Mouse (Mus musculus) neural tube, embryonic 13.5 days (tissue): ENCODE measurements at regions not wholly inside any gene's neighbourhood (a gene's known extent, or its start where the extent isn't known, plus 50 kb on each side); places are given as distances from the start of the nearest gene placed in this dataset.

Experiments used
- ATAC-seq: fragments of 200-750 bp; cut with Nextera tagmentation; 2 replicates; pipeline ENCODE4 v1.8.0; 2017; ENCODE audit warnings: low read depth, mild to moderate bottlenecking, moderate TSS enrichment, moderate library complexity
- H3K27ac ChIP-seq: fragments of 300-500 bp; sonication (generic); replicated peaks from 2 replicates; pipeline ENCODE4 v1.5.1; 2015; ENCODE audit warnings: moderate library complexity, mild to moderate bottlenecking, inconsistent platforms
- H3K27me3 ChIP-seq: fragments of 300-500 bp; sonication (generic); 2 replicates; pipeline ENCODE4 v1.6.1; 2015; ENCODE audit warnings: mild to moderate bottlenecking, inconsistent platforms
- H3K36me3 ChIP-seq: fragments of 300-500 bp; sonication (generic); 2 replicates; pipeline ENCODE4 v1.6.1; 2015; ENCODE audit warnings: mild to moderate bottlenecking, inconsistent platforms
- H3K4me1 ChIP-seq: fragments of 300-500 bp; sonication (generic); replicated peaks from 2 replicates; pipeline ENCODE4 v1.6.1; 2015; ENCODE audit warnings: inconsistent platforms
- H3K4me2 ChIP-seq: fragments of 300-500 bp; sonication (generic); 2 replicates; pipeline ENCODE4 v1.6.1; 2015; ENCODE audit warnings: inconsistent platforms, mild to moderate bottlenecking, moderate library complexity
- H3K4me3 ChIP-seq: fragments of 300-500 bp; sonication (generic); 2 replicates; pipeline ENCODE4 v1.5.1; 2015; ENCODE audit warnings: mild to moderate bottlenecking, inconsistent platforms
- H3K9ac ChIP-seq: fragments of 300-500 bp; sonication (generic); 2 replicates; pipeline ENCODE4 v1.6.1; 2015; ENCODE audit warnings: moderate library complexity, mild to moderate bottlenecking, inconsistent platforms
- H3K9me3 ChIP-seq: fragments of 300-500 bp; sonication (generic); 2 replicates; pipeline ENCODE4 v1.6.1; 2016; ENCODE audit warnings: inconsistent platforms
- WGBS: fragments of 180-500 bp; shearing (Covaris S2); methylation state at CpG from one replicate; pipeline ENCODE4 v1.1.7; 2015; 5-methylcytosine and 5-hydroxymethylcytosine counted together

- no peak overlapping the region for H3K27ac ChIP-seq
- no peaks in the 10 kb centered on the region for H3K9me3 ChIP-seq
- 76% methylated on average over 11 of the region's 11 CpGs for WGBS
- no peaks in the 10 kb centered on the region for H3K27me3 ChIP-seq
- no peak overlapping the region for H3K4me2 ChIP-seq
- H3K36me3 ChIP-seq, result no peaks in the 10 kb centered on the region
- no peak overlapping the region for H3K9ac ChIP-seq
- no peaks in the 10 kb centered on the region for H3K4me1 ChIP-seq
- ATAC-seq, result no peak
- H3K4me3 ChIP-seq, result no peak overlapping the region
Measured at GRCm38 (mm10) chr15:63410994-63411770, 433.8 kb downstream of the Gsdmc2 start.

DNA sequence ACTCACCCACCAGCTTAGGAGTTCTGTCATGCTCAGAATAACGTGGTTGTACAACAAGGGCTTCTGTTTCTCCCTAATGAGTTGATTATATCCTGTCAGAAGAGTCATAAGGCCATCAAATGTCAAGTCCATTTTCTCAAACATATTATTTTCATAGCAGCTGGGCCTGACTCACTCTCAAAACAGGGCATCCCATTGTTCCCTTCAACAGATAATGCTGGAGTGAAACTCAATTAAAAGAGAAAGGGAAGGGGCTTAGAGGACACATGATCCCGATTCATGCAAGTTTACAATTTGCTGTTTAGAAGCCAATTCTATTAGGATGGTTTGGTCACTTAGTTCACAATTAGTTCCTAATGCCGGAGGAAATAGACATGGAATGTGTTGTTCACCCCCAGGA, 444.5 kb downstream of the Gsdmc2 start:
- Histone ChIP-seq H3K36me3 (no peaks in the 10 kb centered on the region), H3K9me3 (no peaks in the 10 kb centered on the region), H3K9ac (no peak overlapping the region), H3K4me3 (no peak overlapping the region), H3K27ac (no peak overlapping the region), H3K4me1 (no peaks in the 10 kb centered on the region), H3K27me3 (no peaks in the 10 kb centered on the region), H3K4me2 (no peak overlapping the region)
- ATAC-seq, result no peak
- WGBS, result 61% methylated on average over 3 of the region's 3 CpGs

DNA sequence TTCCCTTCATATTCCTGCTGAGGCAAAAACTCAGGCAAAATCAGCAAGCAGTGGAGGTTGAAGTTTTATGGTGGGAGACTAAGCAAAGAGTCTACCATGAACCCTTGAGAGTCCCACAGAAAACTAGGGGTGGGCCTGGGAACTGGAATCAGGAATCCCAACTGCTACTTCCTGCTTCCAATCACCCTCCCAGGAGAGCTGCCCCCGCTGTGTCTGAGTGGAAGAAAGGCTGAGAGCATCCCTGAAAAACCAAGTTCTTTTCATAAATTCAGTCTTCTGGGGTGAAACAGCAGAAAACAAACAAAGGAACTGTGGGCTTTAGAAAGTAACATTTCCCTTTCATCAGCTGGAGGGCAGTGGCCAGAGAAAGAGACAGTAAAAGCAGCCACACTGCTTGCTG, 445.0 kb downstream of the Gsdmc2 start:
- ATAC-seq, result no peak
- Histone ChIP-seq H3K4me1 (no peaks in the 10 kb centered on the region), H3K9me3 (no peaks in the 10 kb centered on the region), H3K4me2 (no peak overlapping the region), H3K27me3 (no peaks in the 10 kb centered on the region), H3K27ac (no peak overlapping the region), H3K9ac (no peak overlapping the region), H3K36me3 (no peaks in the 10 kb centered on the region), H3K4me3 (no peak overlapping the region)
- 62% methylated on average over 1 of the region's 1 CpGs for WGBS

DNA sequence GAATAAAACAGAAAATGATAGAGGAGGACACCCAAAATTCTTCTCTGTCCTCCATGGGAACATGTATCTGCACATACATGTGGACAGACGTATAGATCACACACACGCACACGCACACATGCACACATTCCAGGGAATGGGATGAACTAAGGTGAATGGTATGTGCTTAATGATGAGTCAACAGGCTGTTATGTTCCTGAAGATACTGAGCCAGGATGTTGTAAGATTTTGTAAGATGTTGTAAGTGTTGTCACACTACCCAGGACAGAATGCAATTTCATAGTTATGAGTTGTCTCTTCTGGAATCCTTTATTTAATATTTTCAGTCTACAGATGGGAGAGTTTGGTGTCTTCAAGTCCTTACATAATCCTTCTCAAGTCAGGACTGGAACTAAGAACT, 447.5 kb downstream of the Gsdmc2 start:
- no peaks in the 10 kb centered on the region for H3K9me3 ChIP-seq
- H3K4me1 ChIP-seq, result no peaks in the 10 kb centered on the region
- no peak overlapping the region for H3K4me3 ChIP-seq
- H3K27me3 ChIP-seq, result no peaks in the 10 kb centered on the region
- no peak overlapping the region for H3K9ac ChIP-seq
- WGBS, result 96% methylated on average over 3 of the region's 3 CpGs
- H3K27ac ChIP-seq, result no peak overlapping the region
- no peak overlapping the region for H3K4me2 ChIP-seq
- no peak for ATAC-seq
- no peaks in the 10 kb centered on the region for H3K36me3 ChIP-seq

DNA sequence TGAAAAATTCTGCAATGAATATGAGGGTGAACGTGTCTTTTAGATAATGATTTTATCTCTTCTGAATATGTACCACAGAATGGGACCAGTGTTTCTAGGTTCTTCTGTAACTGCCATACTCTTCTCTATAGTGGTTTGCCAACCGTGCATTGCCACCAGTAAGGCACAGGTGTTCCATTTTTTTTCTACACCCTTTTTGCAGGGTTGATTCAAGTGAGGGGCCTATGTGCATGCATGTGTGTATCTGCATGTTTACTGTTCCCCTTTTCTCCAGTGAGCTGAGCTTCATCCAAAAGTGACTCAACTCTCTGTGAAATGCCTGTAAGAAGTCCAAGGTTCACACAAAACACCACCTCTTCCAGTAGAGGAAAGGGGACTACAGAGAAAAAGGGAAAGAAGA, 467.7 kb downstream of the Gsdmc2 start:
- H3K9ac ChIP-seq, result no peak overlapping the region
- no peaks in the 10 kb centered on the region for H3K36me3 ChIP-seq
- H3K27me3 ChIP-seq, result no peaks in the 10 kb centered on the region
- 80% methylated on average over 2 of the region's 2 CpGs for WGBS
- H3K4me1 ChIP-seq, result no peaks in the 10 kb centered on the region
- no peaks in the 10 kb centered on the region for H3K9me3 ChIP-seq
- no peak overlapping the region for H3K4me3 ChIP-seq
- H3K27ac ChIP-seq, result no peak overlapping the region
- no peak for ATAC-seq
- H3K4me2 ChIP-seq, result no peak overlapping the region

DNA sequence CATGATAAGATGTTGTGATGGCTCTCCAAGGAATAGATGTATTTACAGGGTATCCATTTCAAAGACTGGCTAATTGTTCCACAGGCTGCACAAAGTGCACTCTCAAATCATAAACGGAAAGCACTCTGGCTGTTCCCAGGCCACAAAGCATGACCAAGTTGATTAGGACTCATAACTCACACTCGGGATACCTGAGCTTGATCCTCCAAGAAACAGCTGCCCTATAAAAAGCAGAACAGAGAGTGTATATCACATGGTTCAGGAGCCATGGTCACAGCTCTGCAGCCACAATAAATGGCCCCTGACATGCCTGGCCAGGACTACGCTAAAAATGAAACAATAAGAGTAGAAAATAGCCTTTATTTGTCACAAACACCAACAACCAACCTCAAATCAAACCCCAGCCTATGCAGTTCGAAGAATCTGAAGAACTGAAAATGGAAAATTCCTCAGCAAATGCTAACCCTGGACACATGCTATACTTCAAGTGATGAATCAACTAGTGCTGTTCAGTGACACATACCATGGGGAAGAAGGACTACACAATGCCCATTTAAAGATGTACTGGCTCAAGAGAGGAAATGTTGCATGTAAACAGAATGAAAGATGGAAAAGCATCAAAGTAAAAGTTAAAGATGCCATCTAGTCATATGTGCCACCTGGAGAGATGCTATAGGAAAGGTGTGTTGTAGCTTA, 473.5 kb downstream of the Gsdmc2 start:
- no peak overlapping the region for H3K27ac ChIP-seq
- no peak for ATAC-seq
- H3K4me1 ChIP-seq, result no peaks in the 10 kb centered on the region
- no peak overlapping the region for H3K9ac ChIP-seq
- H3K27me3 ChIP-seq, result no peaks in the 10 kb centered on the region
- WGBS, result 74% methylated on average over 4 of the region's 4 CpGs
- H3K36me3 ChIP-seq, result no peaks in the 10 kb centered on the region
- no peaks in the 10 kb centered on the region for H3K9me3 ChIP-seq
- no peak overlapping the region for H3K4me2 ChIP-seq
- no peak overlapping the region for H3K4me3 ChIP-seq

- no peaks in the 10 kb centered on the region for H3K9me3 ChIP-seq
- H3K4me1 ChIP-seq, result no peaks in the 10 kb centered on the region
- ATAC-seq, result no peak
- no peak overlapping the region for H3K9ac ChIP-seq
- no peak overlapping the region for H3K27ac ChIP-seq
- H3K36me3 ChIP-seq, result no peaks in the 10 kb centered on the region
- no peak overlapping the region for H3K4me3 ChIP-seq
- 90% methylated on average over 1 of the region's 1 CpGs for WGBS
- no peaks in the 10 kb centered on the region for H3K27me3 ChIP-seq
- no peak overlapping the region for H3K4me2 ChIP-seq
Measured at GRCm38 (mm10) chr15:63364473-63364872, 480.5 kb downstream of the Gsdmc2 start.

DNA sequence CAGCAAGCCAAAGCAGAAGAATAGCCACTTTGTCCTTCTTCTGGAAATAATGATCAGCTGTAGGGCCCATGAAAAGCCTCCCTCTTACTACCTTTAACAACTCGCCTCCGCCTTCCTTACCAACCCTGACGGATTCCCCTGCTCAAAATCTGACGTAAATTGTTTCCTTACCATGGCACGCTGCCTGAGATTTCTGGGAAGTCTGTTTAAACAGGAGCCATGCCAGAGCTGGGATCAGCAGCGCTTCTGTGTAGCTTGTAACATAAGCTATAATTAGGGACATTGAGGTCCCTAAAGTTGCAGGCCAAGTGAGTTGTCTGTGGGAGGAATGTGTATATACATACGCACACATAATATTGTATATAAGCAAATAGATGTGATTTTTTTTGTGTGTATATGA, 484.6 kb downstream of the Gsdmc2 start:
- Histone ChIP-seq H3K4me2 (no peak overlapping the region), H3K4me1 (no peaks in the 10 kb centered on the region), H3K27ac (no peak overlapping the region), H3K9ac (no peak overlapping the region), H3K27me3 (no peaks in the 10 kb centered on the region), H3K4me3 (no peak overlapping the region), H3K36me3 (no peaks in the 10 kb centered on the region), H3K9me3 (no peaks in the 10 kb centered on the region)
- WGBS, result 82% methylated on average over 7 of the region's 7 CpGs
- no peak for ATAC-seq

- Histone ChIP-seq H3K9me3 (no peaks in the 10 kb centered on the region), H3K4me3 (no peak overlapping the region), H3K4me2 (no peak overlapping the region), H3K4me1 (no peaks in the 10 kb centered on the region), H3K36me3 (no peaks in the 10 kb centered on the region), H3K27ac (no peak overlapping the region), H3K27me3 (no peaks in the 10 kb centered on the region), H3K9ac (no peak overlapping the region)
- ATAC-seq, result no peak
- 77% methylated on average over 2 of the region's 2 CpGs for WGBS
Measured at GRCm38 (mm10) chr15:63341730-63342129, 503.2 kb downstream of the Gsdmc2 start.

- no peak overlapping the region for H3K4me2 ChIP-seq
- no peak overlapping the region for H3K4me3 ChIP-seq
- no peak overlapping the region for H3K9ac ChIP-seq
- WGBS, result 43% methylated on average over 6 of the region's 6 CpGs
- no peak overlapping the region for H3K27ac ChIP-seq
- H3K27me3 ChIP-seq, result no peaks in the 10 kb centered on the region
- H3K4me1 ChIP-seq, result no peaks in the 10 kb centered on the region
- no peak for ATAC-seq
- no peaks in the 10 kb centered on the region for H3K9me3 ChIP-seq
- H3K36me3 ChIP-seq, result no peaks in the 10 kb centered on the region
Measured at GRCm38 (mm10) chr15:63340322-63341060, 504.5 kb downstream of the Gsdmc2 start.

DNA sequence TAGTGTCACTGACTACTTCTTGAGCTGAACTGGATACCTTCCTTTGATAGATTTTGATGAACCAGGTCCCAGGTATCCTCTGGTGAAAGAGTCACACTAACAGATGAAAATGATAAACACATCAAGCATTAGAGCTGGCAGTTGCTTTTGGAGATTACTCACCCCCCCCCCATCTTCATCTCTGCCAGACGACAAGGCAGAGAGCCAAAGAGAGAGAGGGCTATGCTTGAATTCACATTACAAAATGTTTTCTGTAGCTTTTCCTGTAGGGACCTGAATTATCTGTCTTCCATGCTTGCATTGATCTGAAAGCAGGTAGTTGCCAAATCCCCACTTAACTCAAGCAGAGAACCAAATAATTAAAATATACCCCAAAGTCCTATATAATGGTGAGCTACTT, 525.3 kb downstream of the Gsdmc2 start:
- no peaks in the 10 kb centered on the region for H3K4me1 ChIP-seq
- whole genome bisulfite sequencing, result 46% methylated on average over 1 of the region's 1 CpGs
- no peak for ATAC-seq
- H3K9me3 ChIP-seq, result no peaks in the 10 kb centered on the region
- no peaks in the 10 kb centered on the region for H3K36me3 ChIP-seq
- no peak overlapping the region for H3K27ac ChIP-seq
- H3K27me3 ChIP-seq, result no peaks in the 10 kb centered on the region
- H3K9ac ChIP-seq, result no peak overlapping the region
- H3K4me2 ChIP-seq, result no peak overlapping the region
- H3K4me3 ChIP-seq, result no peak overlapping the region

- Histone ChIP-seq H3K9ac (no peak overlapping the region), H3K36me3 (no peaks in the 10 kb centered on the region), H3K4me1 (no peaks in the 10 kb centered on the region), H3K4me3 (no peak overlapping the region), H3K27ac (no peak overlapping the region), H3K27me3 (no peaks in the 10 kb centered on the region), H3K4me2 (no peak overlapping the region), H3K9me3 (no peaks in the 10 kb centered on the region)
- ATAC-seq, result no peak
- WGBS, result 69% methylated on average over 2 of the region's 2 CpGs
Measured at GRCm38 (mm10) chr15:63310426-63310825, 534.6 kb downstream of the Gsdmc2 start.
